19 mouse cellular contexts compared by ENCODE assay signal in the genomic region with DNA sequence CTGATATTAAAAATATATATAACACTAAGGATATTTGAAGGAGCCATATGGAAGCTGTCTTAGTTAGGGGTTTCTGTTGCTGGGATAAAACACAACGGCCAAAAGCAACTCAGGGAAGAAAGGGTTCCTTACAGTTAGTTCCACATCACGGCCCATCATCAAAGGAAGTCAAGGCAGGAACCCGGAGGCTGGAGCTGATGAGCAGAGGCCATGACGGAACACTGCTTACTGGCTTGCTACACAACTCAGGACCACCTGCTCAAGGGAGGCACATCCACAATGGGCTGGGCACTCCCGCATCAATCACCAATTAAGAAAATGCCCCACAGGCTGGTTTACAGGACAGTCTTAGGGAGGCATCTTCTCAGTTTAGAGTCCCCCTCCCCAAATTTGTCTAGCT.
"Had no signal": no experiment of that assay in that cellular context is flagged by ENCODE, and none has a peak within 500 bp of the region (broad histone marks: within the 10 kb centered on the region; RNA-seq: fewer than 3 reads in every experiment).

No protein-coding gene starts in this region.

- H3K4me2 ChIP-seq: lung, embryonic 14.5 days; midbrain, embryonic 12.5 days; neural tube, embryonic 13.5 days; neural tube, embryonic 15.5 days had no signal

- H3K36me3 ChIP-seq: midbrain, embryonic 10.5 days; neural tube, embryonic 13.5 days; neural tube, embryonic 15.5 days had no signal

- H3K9me3 ChIP-seq: midbrain, embryonic 10.5 days; midbrain, embryonic 12.5 days; neural tube, embryonic 13.5 days; neural tube, embryonic 15.5 days had no signal

- H3K27ac ChIP-seq: midbrain, embryonic 10.5 days; midbrain, embryonic 12.5 days; neural tube, embryonic 13.5 days; neural tube, embryonic 15.5 days had no signal

- ATAC-seq: midbrain, embryonic 16.5 days had no signal

- H3K27me3 ChIP-seq: midbrain, embryonic 12.5 days; neural tube, embryonic 13.5 days; neural tube, embryonic 15.5 days had no signal

- H3K4me1 ChIP-seq: midbrain, embryonic 10.5 days; midbrain, embryonic 12.5 days had no signal

- H3K4me3 ChIP-seq: midbrain, embryonic 10.5 days; midbrain, embryonic 12.5 days; myocyte; neural tube, embryonic 13.5 days; neural tube, embryonic 15.5 days had no signal

- DNase-seq: lung, adult 18-20 months; lung, embryonic 14.5 days; lung, postnatal 10 days; lung, postnatal 4 days; midbrain, embryonic 14.5 days; retina, postnatal 1 day; right cerebral cortex, adult 18-20 months; right cerebral cortex, postnatal 25 days; right cerebral cortex, postnatal 4 days; spleen, adult 18-20 months; thymus, adult 18-20 months; thymus, postnatal 14 days; thymus, postnatal 36 days had no signal

- H3K9ac ChIP-seq: lung, embryonic 14.5 days; midbrain, embryonic 12.5 days; neural tube, embryonic 13.5 days; neural tube, embryonic 15.5 days had no signal
